Mouse (Mus musculus) cerebellum, adult 2 months (tissue): ENCODE results near the gene Adamts15.

Experiments
- CTCF ChIP-seq: fragments of 200-500 bp; IDR thresholded peaks from 2 replicates; pipeline ENCODE4 v1.5.1; 2011; ENCODE audit warnings: low read depth, mild to moderate bottlenecking, control low read depth, low read length, moderate library complexity, borderline replicate concordance; ENCODE audit not compliant: insufficient read depth
- POLR2A ChIP-seq: fragments of 200-500 bp; IDR thresholded peaks from 2 replicates; pipeline ENCODE4 v1.6.1; 2011; ENCODE audit warnings: low read length, control low read depth, borderline replicate concordance; ENCODE audit not compliant: insufficient read depth

- TF ChIP-seq POLR2A (no peak), CTCF (no peak)
These were observed 20.5 kb upstream of the Adamts15 start, which contains the start of gene Adamts8 for GRCm38 (mm10) chr9:30942512-30943313.
